Mouse (Mus musculus) limb, embryonic 15.5 days (tissue): Measurements from ENCODE around the gene Fbxl3. TPM values are rescaled to one million over a fixed set of nuclear protein-coding genes. Genes with fewer than 3 reads are reported as not detected.

ENCODE experiments used
- ATAC-seq: fragments of 200-750 bp; cut with Nextera tagmentation; 2 replicates; pipeline ENCODE4 v1.8.0; 2017; ENCODE audit warnings: low read depth, moderate TSS enrichment; ENCODE audit not compliant: insufficient number of reproducible peaks, low FRiP score, low TSS enrichment
- H3K27ac ChIP-seq: fragments of 300-500 bp; sonication (generic); 2 replicates; pipeline ENCODE4 v1.5.1; 2015; ENCODE audit warnings: moderate library complexity, mild to moderate bottlenecking, inconsistent platforms
- H3K27me3 ChIP-seq: fragments of 300-500 bp; sonication (generic); 2 replicates; pipeline ENCODE4 v1.6.1; 2015; ENCODE audit warnings: inconsistent platforms
- H3K36me3 ChIP-seq: fragments of 300-500 bp; sonication (generic); 2 replicates; pipeline ENCODE4 v1.6.1; 2015; ENCODE audit warnings: inconsistent platforms
- H3K4me1 ChIP-seq: fragments of 300-500 bp; sonication (generic); 2 replicates; pipeline ENCODE4 v1.6.1; 2015; ENCODE audit warnings: inconsistent platforms
- H3K4me2 ChIP-seq: fragments of 300-500 bp; sonication (generic); 2 replicates; pipeline ENCODE4 v1.6.1; 2015; ENCODE audit warnings: mild to moderate bottlenecking, inconsistent platforms
- H3K4me3 ChIP-seq: fragments of 300-500 bp; sonication (generic); 2 replicates; pipeline ENCODE4 v1.5.1; 2015; ENCODE audit warnings: mild to moderate bottlenecking, inconsistent platforms
- H3K9ac ChIP-seq: fragments of 300-500 bp; sonication (generic); 2 replicates; pipeline ENCODE4 v1.6.1; 2015; ENCODE audit warnings: inconsistent platforms
- H3K9me3 ChIP-seq: fragments of 300-500 bp; sonication (generic); 2 replicates; pipeline ENCODE4 v1.6.1; 2016; ENCODE audit warnings: inconsistent platforms
- WGBS: fragments of 180-500 bp; shearing (Covaris S2); methylation state at CpG from one replicate; pipeline ENCODE4 v1.1.7; 2015; 5-methylcytosine and 5-hydroxymethylcytosine counted together
- polyA plus RNA-seq: library from polyadenylated mRNA; unstranded; fragments of >200 nt; fragmentation: Nextera tagmentation; extraction: Ambion mirVana; gene quantifications from 2 replicates; pipeline ENCODE4 v1.2.1, GENCODE M21; 2015

The Fbxl3 gene
- polyA plus RNA-seq, 1 experiment from 2014 or later, result 26.7 TPM

GRCm38 (mm10) chr14:103098587-103099235 lies 655 bp downstream of the Fbxl3 start:
- Histone ChIP-seq H3K9ac (peak overlapping the region; percentile 99), H3K36me3 (peaks cover 6% of the 10 kb centered on the region; the same call in 1 of the 2 replicates), H3K9me3 (no peaks in the 10 kb centered on the region), H3K27me3 (no peaks in the 10 kb centered on the region), H3K4me2 (peak overlapping the region; percentile 54), H3K4me1 (peaks cover 9% of the 10 kb centered on the region), H3K4me3 (peak overlapping the region; percentile 69), H3K27ac (peak overlapping the region; percentile 99)
- ATAC-seq, result peak; percentile 87
- 1% methylated on average over 48 of the region's 86 CpGs for WGBS

- H3K36me3 ChIP-seq, result peaks cover 6% of the 10 kb centered on the region; the same call in 1 of the 2 replicates
- H3K27me3 ChIP-seq, result no peaks in the 10 kb centered on the region
- no peaks in the 10 kb centered on the region for H3K9me3 ChIP-seq
- H3K4me2 ChIP-seq, result peak overlapping the region; percentile 54
- no peak for ATAC-seq
- peak overlapping the region; percentile 99 for H3K9ac ChIP-seq
- H3K27ac ChIP-seq, result peak overlapping the region; percentile 99; the same call in 1 of the 2 replicates
- 0% methylated on average over 2 of the region's 2 CpGs for WGBS
- H3K4me3 ChIP-seq, result peak overlapping the region; percentile 69
- H3K4me1 ChIP-seq, result peaks cover 9% of the 10 kb centered on the region
Measured at GRCm38 (mm10) chr14:103098213-103098586, 1.2 kb downstream of the Fbxl3 start.

DNA sequence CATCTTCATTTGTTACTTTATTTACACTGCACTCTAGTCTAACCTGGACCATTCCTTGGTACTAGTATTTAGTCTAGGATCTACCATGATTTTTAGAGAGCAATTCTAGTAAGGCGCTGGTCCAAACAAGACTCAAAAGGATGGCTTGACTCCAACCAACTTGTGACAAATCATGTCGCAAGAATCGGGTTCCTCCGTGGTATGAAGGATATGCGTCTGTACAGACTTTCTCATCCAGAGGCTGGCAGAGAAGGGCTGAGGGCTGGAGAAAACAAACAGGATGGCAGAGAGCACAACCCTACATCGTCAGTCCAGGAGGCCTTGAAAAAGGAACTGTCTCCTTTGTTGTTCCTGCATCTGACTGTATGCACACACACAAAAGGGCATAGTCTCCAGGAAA lies 2.7 kb downstream of the Fbxl3 start:
- no peak overlapping the region for H3K9ac ChIP-seq
- no peak for ATAC-seq
- peaks cover 9% of the 10 kb centered on the region; the same call in 1 of the 2 replicates for H3K36me3 ChIP-seq
- WGBS, result 76% methylated on average over 6 of the region's 6 CpGs
- no peaks in the 10 kb centered on the region for H3K27me3 ChIP-seq
- no peak overlapping the region for H3K4me2 ChIP-seq
- no peaks in the 10 kb centered on the region for H3K9me3 ChIP-seq
- no peak overlapping the region for H3K27ac ChIP-seq
- H3K4me3 ChIP-seq, result no peak overlapping the region
- peaks cover 9% of the 10 kb centered on the region for H3K4me1 ChIP-seq

- Histone ChIP-seq H3K4me1 (peaks cover 9% of the 10 kb centered on the region), H3K4me2 (no peak overlapping the region), H3K27me3 (no peaks in the 10 kb centered on the region), H3K9me3 (no peaks in the 10 kb centered on the region), H3K27ac (no peak overlapping the region), H3K36me3 (peaks cover 14% of the 10 kb centered on the region; the same call in 1 of the 2 replicates), H3K4me3 (no peak overlapping the region), H3K9ac (no peak overlapping the region)
- WGBS, result 89% methylated on average over 8 of the region's 8 CpGs
- no peak for ATAC-seq
Measured at GRCm38 (mm10) chr14:103095826-103096225, 3.5 kb downstream of the Fbxl3 start.

- no peak overlapping the region for H3K9ac ChIP-seq
- H3K27ac ChIP-seq, result no peak overlapping the region
- H3K4me2 ChIP-seq, result no peak overlapping the region
- no peak overlapping the region for H3K4me3 ChIP-seq
- H3K4me1 ChIP-seq, result peaks cover 9% of the 10 kb centered on the region
- no peaks in the 10 kb centered on the region for H3K9me3 ChIP-seq
- 89% methylated on average over 8 of the region's 8 CpGs for WGBS
- peaks cover 14% of the 10 kb centered on the region; the same call in 1 of the 2 replicates for H3K36me3 ChIP-seq
- no peaks in the 10 kb centered on the region for H3K27me3 ChIP-seq
- ATAC-seq, result no peak
Measured at GRCm38 (mm10) chr14:103095036-103095435, 4.3 kb downstream of the Fbxl3 start.

DNA sequence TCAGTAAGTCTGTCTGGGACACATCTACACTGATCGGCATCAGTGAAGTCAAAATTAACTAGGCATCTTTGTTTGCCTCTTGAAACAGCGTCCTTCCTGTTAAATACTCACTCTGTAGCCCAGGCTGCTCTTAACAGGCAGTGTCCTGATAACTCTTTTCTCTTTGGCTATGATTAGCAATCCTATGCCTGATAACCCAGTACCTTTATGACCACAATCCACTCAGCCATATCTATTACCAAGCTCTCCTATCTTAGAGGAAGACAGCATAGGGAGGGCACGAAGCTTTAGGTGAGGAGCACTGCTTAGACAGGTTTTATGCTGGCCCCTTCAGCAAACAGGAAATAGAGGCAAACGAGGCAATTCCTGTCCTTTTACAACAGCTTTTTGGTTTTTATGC lies 5.7 kb downstream of the Fbxl3 start:
- no peak overlapping the region for H3K9ac ChIP-seq
- no peaks in the 10 kb centered on the region for H3K27me3 ChIP-seq
- 62% methylated on average over 4 of the region's 4 CpGs for WGBS
- no peak overlapping the region for H3K4me2 ChIP-seq
- H3K36me3 ChIP-seq, result peaks cover 20% of the 10 kb centered on the region
- H3K4me3 ChIP-seq, result no peak overlapping the region
- H3K4me1 ChIP-seq, result peaks cover 9% of the 10 kb centered on the region
- ATAC-seq, result no peak
- no peaks in the 10 kb centered on the region for H3K9me3 ChIP-seq
- no peak overlapping the region for H3K27ac ChIP-seq

GRCm38 (mm10) chr14:103093236-103093635 lies 6.1 kb downstream of the Fbxl3 start:
- ATAC-seq, result no peak
- H3K9ac ChIP-seq, result no peak overlapping the region
- no peaks in the 10 kb centered on the region for H3K27me3 ChIP-seq
- peaks cover 9% of the 10 kb centered on the region for H3K4me1 ChIP-seq
- no peak overlapping the region for H3K27ac ChIP-seq
- peaks cover 23% of the 10 kb centered on the region for H3K36me3 ChIP-seq
- H3K4me3 ChIP-seq, result no peak overlapping the region
- H3K9me3 ChIP-seq, result no peaks in the 10 kb centered on the region
- 79% methylated on average over 3 of the region's 3 CpGs for WGBS
- no peak overlapping the region for H3K4me2 ChIP-seq

- H3K4me2 ChIP-seq, result no peak overlapping the region
- H3K36me3 ChIP-seq, result peaks cover 48% of the 10 kb centered on the region
- no peaks in the 10 kb centered on the region for H3K27me3 ChIP-seq
- WGBS, result 72% methylated on average over 6 of the region's 6 CpGs
- H3K9ac ChIP-seq, result no peak overlapping the region
- no peak overlapping the region for H3K27ac ChIP-seq
- H3K4me1 ChIP-seq, result no peaks in the 10 kb centered on the region
- no peaks in the 10 kb centered on the region for H3K9me3 ChIP-seq
- no peak overlapping the region for H3K4me3 ChIP-seq
- ATAC-seq, result no peak
Measured at GRCm38 (mm10) chr14:103088624-103089023, 10.7 kb downstream of the Fbxl3 start.

- no peak overlapping the region for H3K27ac ChIP-seq
- no peak for ATAC-seq
- no peaks in the 10 kb centered on the region for H3K4me1 ChIP-seq
- WGBS, result 92% methylated on average over 5 of the region's 5 CpGs
- H3K4me2 ChIP-seq, result no peak overlapping the region
- H3K27me3 ChIP-seq, result no peaks in the 10 kb centered on the region
- H3K9ac ChIP-seq, result no peak overlapping the region
- H3K4me3 ChIP-seq, result no peak overlapping the region
- peaks cover 53% of the 10 kb centered on the region for H3K36me3 ChIP-seq
- no peaks in the 10 kb centered on the region for H3K9me3 ChIP-seq
Measured at GRCm38 (mm10) chr14:103087846-103088245, 11.5 kb downstream of the Fbxl3 start.

GRCm38 (mm10) chr14:103086671-103087324 lies 12.6 kb downstream of the Fbxl3 start:
- no peak overlapping the region for H3K9ac ChIP-seq
- no peaks in the 10 kb centered on the region for H3K27me3 ChIP-seq
- H3K36me3 ChIP-seq, result peaks cover 54% of the 10 kb centered on the region
- WGBS, result 93% methylated on average over 4 of the region's 4 CpGs
- no peaks in the 10 kb centered on the region for H3K4me1 ChIP-seq
- H3K9me3 ChIP-seq, result no peaks in the 10 kb centered on the region
- H3K4me2 ChIP-seq, result no peak overlapping the region
- no peak overlapping the region for H3K4me3 ChIP-seq
- H3K27ac ChIP-seq, result no peak overlapping the region
- no peak for ATAC-seq

DNA sequence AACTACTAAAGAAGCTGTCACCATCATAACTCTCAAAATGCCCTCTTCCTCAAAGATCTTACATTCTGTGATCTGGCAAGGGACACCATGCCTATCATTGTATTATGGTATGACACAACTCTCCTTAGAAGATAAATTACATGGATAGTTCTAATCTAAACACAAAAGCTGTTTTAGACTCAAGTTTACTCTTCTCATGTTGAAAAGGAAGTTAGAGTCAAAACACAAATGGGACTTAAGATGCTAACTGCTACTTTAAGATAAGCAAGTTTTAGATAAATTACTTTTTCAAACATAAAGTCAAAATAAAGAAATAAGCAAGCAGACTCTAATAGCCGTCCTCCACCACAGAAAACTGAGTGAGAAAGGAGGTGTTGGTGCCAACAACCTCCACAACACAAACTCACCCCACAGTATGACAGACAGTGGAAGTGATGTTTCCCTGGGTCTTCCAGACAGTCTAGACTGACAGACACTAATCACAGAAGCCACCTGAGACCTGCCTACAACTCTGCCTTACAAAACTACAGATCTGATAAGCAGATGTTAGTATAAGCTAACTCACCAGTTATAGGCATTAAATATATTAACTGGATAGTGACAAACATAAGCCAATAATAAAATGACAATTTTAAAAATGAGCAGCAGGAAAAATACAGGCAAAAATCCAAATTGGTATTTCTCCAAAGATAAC lies 13.4 kb downstream of the Fbxl3 start:
- 81% methylated on average over 1 of the region's 1 CpGs for WGBS
- Histone ChIP-seq H3K4me2 (no peak overlapping the region), H3K4me1 (no peaks in the 10 kb centered on the region), H3K27me3 (no peaks in the 10 kb centered on the region), H3K4me3 (no peak overlapping the region), H3K9ac (no peak overlapping the region), H3K27ac (no peak overlapping the region), H3K36me3 (peaks cover 51% of the 10 kb centered on the region), H3K9me3 (no peaks in the 10 kb centered on the region)
- no peak for ATAC-seq
